Mouse (Mus musculus): ENCODE measurements around the gene Srrm1. TPM values are rescaled to one million over a fixed set of nuclear protein-coding genes. Genes with fewer than 3 reads are reported as not detected.
"Not testable (repeated sequence)": the region's sequence is repeated elsewhere in the genome, so short reads cannot be mapped to it uniquely, and the experiment has no call there.

Gene Srrm1
- polyA plus RNA-seq, 1 experiment = 21.6 TPM

DNA sequence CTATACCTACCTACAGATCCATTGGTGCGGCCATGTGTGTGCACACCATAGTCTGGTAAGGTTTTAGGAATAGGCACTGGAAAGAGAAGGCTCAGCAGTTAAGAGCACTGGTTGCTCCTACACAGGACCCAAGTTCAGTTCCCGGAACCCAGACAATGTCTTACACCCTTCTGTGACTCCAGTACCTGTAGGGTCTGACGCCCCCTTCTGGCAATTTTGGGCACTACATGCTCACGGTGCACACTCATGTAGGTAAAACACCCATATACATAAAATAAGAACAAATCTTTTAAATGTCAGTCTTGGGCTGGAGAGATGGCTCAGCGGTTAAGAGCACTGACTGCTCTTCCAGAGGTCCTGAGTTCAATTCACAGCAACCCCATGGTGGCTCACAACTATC is 20.2 kb upstream of the Srrm1 start:
- no peaks in the 10 kb centered on the region for H3K36me3 ChIP-seq (ENCODE audit: control insufficient read depth, insufficient read depth, low read length)
- TF ChIP-seq CTCF (conservative IDR thresholded peaks at IDR 0.05; ENCODE audit: insufficient read depth, insufficient read length, low read depth, low read length) (peak; percentile 24; the same call in 1 of the 2 replicates), POLR2A (IDR thresholded peaks at IDR 0.05; ENCODE audit: low read depth, low read length) (no peak)
- DNase-seq = no peak
- H3K27ac ChIP-seq (ENCODE audit: insufficient read depth, low read depth, low read length) = no peak overlapping the region
- H3K4me3 ChIP-seq (ENCODE audit: insufficient read depth, low read depth, low read length) = no peak overlapping the region
- H3K27me3 ChIP-seq (replicated peaks; ENCODE audit: control insufficient read depth, insufficient read depth, low read length) = no peaks in the 10 kb centered on the region
- WGBS = 87% methylated on average over 5 of the region's 5 CpGs
- no peaks in the 10 kb centered on the region for H3K4me1 ChIP-seq (ENCODE audit: control insufficient read depth, insufficient read depth, low read length)

DNA sequence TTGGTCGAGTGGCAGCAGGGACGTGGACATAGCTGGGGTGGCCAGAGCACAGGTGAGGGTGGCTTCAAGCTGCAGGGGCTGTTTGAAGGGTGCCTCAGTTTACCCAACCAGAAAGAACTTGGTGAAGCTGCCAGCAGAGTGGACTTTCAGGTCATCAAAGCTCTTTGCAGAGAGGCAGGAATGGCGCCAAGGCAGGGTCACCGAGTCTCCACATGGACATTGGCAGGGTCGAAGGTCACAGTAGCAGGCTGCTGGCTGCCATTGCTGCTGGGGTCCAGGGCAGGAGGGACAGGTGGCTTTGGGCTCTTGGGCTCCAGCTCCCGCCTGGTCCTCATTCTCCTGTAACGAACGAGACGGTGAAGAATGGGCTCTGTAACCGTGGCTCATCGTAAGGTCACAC is 17.3 kb upstream of the Srrm1 start:
- H3K27ac ChIP-seq (ENCODE audit: insufficient read depth, low read depth, low read length) = no peak overlapping the region

DNA sequence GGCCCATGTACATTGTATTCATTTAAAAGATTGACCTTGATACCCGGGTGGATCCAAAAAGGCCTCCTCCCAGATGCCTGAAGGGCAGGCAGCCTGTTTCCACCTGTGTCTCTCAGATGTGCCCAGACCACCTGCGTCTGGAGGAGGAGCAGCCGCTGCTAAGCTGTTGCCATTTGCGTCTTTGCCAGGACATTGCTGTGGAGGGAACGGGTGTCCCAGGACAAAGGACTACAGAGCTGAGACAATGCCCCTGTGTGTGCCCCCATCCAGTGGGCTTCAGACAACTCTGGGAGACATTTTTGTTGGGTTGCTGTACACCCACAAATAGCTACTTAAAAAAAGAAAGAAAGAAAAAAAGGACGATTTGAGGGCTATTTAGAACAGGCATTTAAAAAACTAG is 9.7 kb upstream of the Srrm1 start:
- no peak overlapping the region for H3K27ac ChIP-seq (ENCODE audit: insufficient read depth, low read depth, low read length)
- H3K36me3 ChIP-seq (ENCODE audit: control insufficient read depth, insufficient read depth, low read length) = no peaks in the 10 kb centered on the region
- no peaks in the 10 kb centered on the region; the same call in 1 of the 2 replicates for H3K4me1 ChIP-seq (ENCODE audit: control insufficient read depth, insufficient read depth, low read length)
- no peak overlapping the region for H3K4me3 ChIP-seq (ENCODE audit: insufficient read depth, low read depth, low read length)
- no peaks in the 10 kb centered on the region for H3K27me3 ChIP-seq (replicated peaks; ENCODE audit: control insufficient read depth, insufficient read depth, low read length)
- TF ChIP-seq POLR2A (IDR thresholded peaks at IDR 0.05; ENCODE audit: low read depth, low read length) = no peak
- TF ChIP-seq CTCF (conservative IDR thresholded peaks at IDR 0.05; ENCODE audit: insufficient read depth, insufficient read length, low read depth, low read length) = no peak
- 67% methylated on average over 6 of the region's 6 CpGs for WGBS
- no peak for DNase-seq

More for the DNA sequence above, 17.3 kb upstream of the Srrm1 start:
- Histone ChIP-seq H3K4me3 (ENCODE audit: insufficient read depth, low read depth, low read length) (no peak overlapping the region), H3K36me3 (ENCODE audit: control insufficient read depth, insufficient read depth, low read length) (no peaks in the 10 kb centered on the region), H3K4me1 (ENCODE audit: control insufficient read depth, insufficient read depth, low read length) (no peaks in the 10 kb centered on the region), H3K27me3 (replicated peaks; ENCODE audit: control insufficient read depth, insufficient read depth, low read length) (no peaks in the 10 kb centered on the region)
- TF ChIP-seq CTCF (conservative IDR thresholded peaks at IDR 0.05; ENCODE audit: insufficient read depth, insufficient read length, low read depth, low read length) (no peak), POLR2A (IDR thresholded peaks at IDR 0.05; ENCODE audit: low read depth, low read length) (no peak)
- WGBS = 73% methylated on average over 11 of the region's 11 CpGs
- DNase-seq = peak; percentile 65

GRCm38 (mm10) chr4:135361722-135362121 is 8.6 kb upstream of the Srrm1 start:
- DNase-seq = no peak
- H3K27ac ChIP-seq (ENCODE audit: insufficient read depth, low read depth, low read length) = no peak overlapping the region
- H3K4me1 ChIP-seq (ENCODE audit: control insufficient read depth, insufficient read depth, low read length) = peaks cover 6% of the 10 kb centered on the region; the same call in 1 of the 2 replicates
- 82% methylated on average over 12 of the region's 12 CpGs for WGBS
- H3K27me3 ChIP-seq (replicated peaks; ENCODE audit: control insufficient read depth, insufficient read depth, low read length) = no peaks in the 10 kb centered on the region
- no peak for TF ChIP-seq CTCF (conservative IDR thresholded peaks at IDR 0.05; ENCODE audit: insufficient read depth, insufficient read length, low read depth, low read length)
- no peak for TF ChIP-seq POLR2A (IDR thresholded peaks at IDR 0.05; ENCODE audit: low read depth, low read length)
- no peaks in the 10 kb centered on the region for H3K36me3 ChIP-seq (ENCODE audit: control insufficient read depth, insufficient read depth, low read length)
- no peak overlapping the region for H3K4me3 ChIP-seq (ENCODE audit: insufficient read depth, low read depth, low read length)

GRCm38 (mm10) chr4:135358736-135359135 is 5.6 kb upstream of the Srrm1 start:
- H3K36me3 ChIP-seq (ENCODE audit: control insufficient read depth, insufficient read depth, low read length) = no peaks in the 10 kb centered on the region
- peaks cover 18% of the 10 kb centered on the region; the same call in 1 of the 2 replicates for H3K4me1 ChIP-seq (ENCODE audit: control insufficient read depth, insufficient read depth, low read length)
- H3K27me3 ChIP-seq (replicated peaks; ENCODE audit: control insufficient read depth, insufficient read depth, low read length) = no peaks in the 10 kb centered on the region
- no peak overlapping the region for H3K27ac ChIP-seq (ENCODE audit: insufficient read depth, low read depth, low read length)
- WGBS = under 1% methylated on average over 6 of the region's 6 CpGs
- peak; percentile 53 for TF ChIP-seq CTCF (conservative IDR thresholded peaks at IDR 0.05; ENCODE audit: insufficient read depth, insufficient read length, low read depth, low read length)
- no peak for TF ChIP-seq POLR2A (IDR thresholded peaks at IDR 0.05; ENCODE audit: low read depth, low read length)
- no peak overlapping the region for H3K4me3 ChIP-seq (ENCODE audit: insufficient read depth, low read depth, low read length)
- DNase-seq = peak; percentile 45

DNA sequence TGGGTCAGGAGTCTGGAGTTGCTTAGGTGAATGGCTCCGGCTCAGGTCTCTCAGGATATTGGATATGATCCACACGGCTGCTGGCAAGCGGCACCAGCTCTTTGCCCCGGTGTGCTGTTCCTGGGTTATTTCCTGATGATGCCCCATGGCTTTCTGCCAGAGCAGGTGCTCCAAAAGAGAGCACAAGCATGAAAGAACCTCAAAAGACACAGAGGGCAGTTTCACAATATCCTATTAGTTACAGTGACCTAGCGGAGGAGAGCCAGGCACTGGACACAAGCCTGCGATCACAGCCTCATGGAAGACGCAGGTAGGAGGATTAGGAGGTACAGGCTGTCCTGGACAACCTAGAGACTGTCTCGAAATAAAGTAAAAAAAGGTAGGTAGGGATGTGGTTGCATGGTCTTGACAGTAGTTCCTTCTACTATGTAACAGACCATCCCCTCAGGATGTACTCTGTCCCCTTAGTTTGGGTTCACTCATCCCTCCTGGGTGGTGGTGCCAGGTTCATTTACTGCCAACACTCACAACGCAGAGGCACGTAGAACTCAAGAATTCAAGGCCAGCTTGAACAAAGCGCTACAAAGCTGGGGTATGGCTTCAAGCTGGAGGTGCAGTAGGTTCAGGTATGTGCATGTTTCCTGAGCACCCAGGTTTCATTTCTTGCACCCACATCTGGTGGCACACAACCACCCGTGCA is 4.2 kb upstream of the Srrm1 start:
- WGBS = 42% methylated on average over 12 of the region's 12 CpGs
- TF ChIP-seq POLR2A (IDR thresholded peaks at IDR 0.05; ENCODE audit: low read depth, low read length) (no peak), CTCF (conservative IDR thresholded peaks at IDR 0.05; ENCODE audit: insufficient read depth, insufficient read length, low read depth, low read length) (no peak)
- Histone ChIP-seq H3K27ac (ENCODE audit: insufficient read depth, low read depth, low read length) (peak overlapping the region; percentile 41), H3K36me3 (ENCODE audit: control insufficient read depth, insufficient read depth, low read length) (no peaks in the 10 kb centered on the region), H3K4me1 (ENCODE audit: control insufficient read depth, insufficient read depth, low read length) (peaks cover 18% of the 10 kb centered on the region; the same call in 1 of the 2 replicates), H3K4me3 (ENCODE audit: insufficient read depth, low read depth, low read length) (no peak overlapping the region), H3K27me3 (replicated peaks; ENCODE audit: control insufficient read depth, insufficient read depth, low read length) (no peaks in the 10 kb centered on the region)
- peak; percentile 91 for DNase-seq

DNA sequence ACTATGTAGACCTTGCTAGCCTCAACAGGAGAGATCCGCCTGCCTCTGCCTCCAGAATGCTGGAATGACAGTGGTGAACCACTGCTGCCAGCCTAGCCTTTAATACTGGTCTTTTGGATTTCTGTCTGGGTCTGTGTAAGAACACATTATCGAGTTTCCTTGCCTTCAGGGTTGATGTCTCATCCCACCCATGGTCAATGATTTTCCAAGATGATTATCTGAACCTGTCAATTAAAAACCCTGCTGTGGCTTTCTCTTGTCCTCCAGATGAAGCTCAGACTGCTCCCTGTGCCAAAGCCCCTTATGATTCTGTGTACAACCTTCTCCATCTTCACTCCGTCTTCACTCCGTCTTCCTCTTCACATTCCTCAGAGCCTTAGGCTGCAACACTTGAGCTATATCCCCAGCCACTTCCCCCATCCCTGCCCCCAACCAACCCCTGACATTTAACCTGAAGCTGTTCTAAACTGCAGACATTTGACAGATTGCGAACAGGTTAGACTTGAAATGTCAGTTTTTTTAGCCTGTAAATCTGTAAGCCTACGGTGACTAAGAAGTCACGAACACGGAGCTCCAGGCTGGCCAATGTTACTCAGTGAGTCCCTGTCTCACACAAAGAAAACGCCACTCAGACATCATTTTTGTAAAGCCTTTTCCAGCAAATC is 2.9 kb upstream of the Srrm1 start:
- 36% methylated on average over 9 of the region's 9 CpGs for WGBS
- DNase-seq = peak; percentile 64
- H3K27me3 ChIP-seq (replicated peaks; ENCODE audit: control insufficient read depth, insufficient read depth, low read length) = no peaks in the 10 kb centered on the region
- TF ChIP-seq CTCF (conservative IDR thresholded peaks at IDR 0.05; ENCODE audit: insufficient read depth, insufficient read length, low read depth, low read length) (no peak), POLR2A (IDR thresholded peaks at IDR 0.05; ENCODE audit: low read depth, low read length) (no peak)
- H3K4me3 ChIP-seq (ENCODE audit: insufficient read depth, low read depth, low read length) = no peak overlapping the region
- H3K36me3 ChIP-seq (ENCODE audit: control insufficient read depth, insufficient read depth, low read length) = no peaks in the 10 kb centered on the region
- H3K27ac ChIP-seq (ENCODE audit: insufficient read depth, low read depth, low read length) = peak overlapping the region; percentile 68
- peaks cover 23% of the 10 kb centered on the region for H3K4me1 ChIP-seq (ENCODE audit: control insufficient read depth, insufficient read depth, low read length)

DNA sequence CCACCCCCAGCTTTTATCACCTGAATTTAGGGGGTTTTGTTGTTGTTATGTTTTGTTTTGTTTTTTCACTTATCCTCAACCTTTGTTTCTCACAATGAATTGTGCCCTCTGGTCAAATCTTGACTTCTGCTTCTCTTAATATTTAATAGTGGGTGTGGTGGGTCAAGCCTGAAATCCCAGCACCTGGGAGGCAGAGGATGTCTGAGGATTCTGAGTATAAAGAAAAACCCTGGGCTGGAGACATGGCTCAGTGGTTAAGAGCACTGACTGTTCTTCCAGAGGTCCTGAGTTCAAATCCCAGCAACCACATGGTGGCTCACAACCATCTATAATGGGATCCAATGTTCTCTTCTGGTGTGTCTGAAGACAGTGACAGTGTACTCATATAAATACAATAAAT is 1.6 kb upstream of the Srrm1 start:
- DNase-seq = peak; percentile 83
- Histone ChIP-seq H3K27ac (ENCODE audit: insufficient read depth, low read depth, low read length) (peak overlapping the region; percentile 97), H3K4me1 (ENCODE audit: control insufficient read depth, insufficient read depth, low read length) (peaks cover 23% of the 10 kb centered on the region)
- not testable (repeated sequence) for H3K27me3 ChIP-seq (replicated peaks; ENCODE audit: control insufficient read depth, insufficient read depth, low read length); H3K36me3 ChIP-seq (ENCODE audit: control insufficient read depth, insufficient read depth, low read length); H3K4me3 ChIP-seq (ENCODE audit: insufficient read depth, low read depth, low read length)

Data from kidney, adult 2 months (tissue).